Mouse (Mus musculus) megakaryocyte, embryonic 14.5 days (primary cell): ENCODE results near the gene Cep78.

Experiments
- FLI1 ChIP-seq: IDR thresholded peaks from 2 replicates; pipeline ENCODE4 v1.6.1; 2012; ENCODE audit warnings: low read length, inconsistent platforms, mixed read lengths
- GATA1 ChIP-seq: IDR thresholded peaks from 3 replicates; pipeline ENCODE4 v1.6.1; 2012; ENCODE audit warnings: mixed read lengths, low read length, inconsistent platforms, borderline replicate concordance

DNA sequence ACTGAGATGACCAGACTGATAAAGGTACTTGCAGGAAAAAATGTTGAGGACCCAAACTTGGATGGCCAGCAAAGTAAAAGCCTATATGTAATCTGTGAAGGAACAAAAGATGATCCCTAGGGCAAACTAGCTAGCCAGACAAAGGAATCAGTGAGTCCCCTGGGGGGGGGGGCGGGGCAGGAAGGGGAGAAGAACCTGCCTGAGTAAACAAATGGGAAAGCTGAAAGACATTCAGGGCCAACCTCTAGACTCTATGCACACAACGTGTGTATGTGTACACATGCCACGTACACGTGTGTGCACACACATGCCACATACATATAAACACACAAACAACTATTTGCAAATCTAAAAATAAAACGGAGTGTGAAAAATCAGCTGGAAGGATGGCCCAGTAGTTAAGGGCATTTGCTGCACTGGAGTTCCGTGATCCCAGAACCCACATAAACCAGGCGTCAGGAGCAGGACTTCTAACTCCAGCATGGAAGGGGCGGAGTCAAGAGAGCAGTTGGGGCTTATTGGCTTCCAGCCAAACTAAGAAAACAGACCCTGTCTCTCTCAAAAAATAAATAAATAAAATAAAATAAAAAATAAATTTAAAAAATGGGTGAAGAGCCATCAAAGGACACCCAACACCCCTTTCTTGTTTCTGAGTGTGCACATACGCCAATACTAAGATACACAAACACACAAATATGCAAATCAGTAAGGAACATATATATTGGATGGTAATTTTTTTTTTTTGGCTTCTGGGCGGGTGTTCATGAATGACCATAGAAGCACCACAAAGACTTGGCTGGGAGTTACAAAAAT, 1.7 kb downstream of the Cep78 start:
- TF ChIP-seq GATA1 (no peak), FLI1 (no peak)
